Mouse (Mus musculus): ENCODE measurements around the gene Sntb2. TPM values are rescaled to one million over a fixed set of nuclear protein-coding genes. Genes with fewer than 3 reads are reported as not detected.
A peak's percentile ranks its signal among the peaks of the same experiment; 100 is the strongest.

Gene Sntb2
- polyA plus RNA-seq, 1 experiment: 14.4 TPM

GRCm38 (mm10) chr8:107035641-107036040 lies 100.1 kb downstream of the Sntb2 start:
- Histone ChIP-seq H3K4me1 (ENCODE audit: control insufficient read depth, insufficient read depth, low read length) (peaks cover 4% of the 10 kb centered on the region), H3K27ac (ENCODE audit: control insufficient read depth, insufficient read depth, low read depth, low read length) (no peak overlapping the region), H3K4me3 (ENCODE audit: control insufficient read depth, low read depth, low read length) (no peak overlapping the region), H3K36me3 (ENCODE audit: control insufficient read depth, insufficient read depth, low read length) (peaks cover 1% of the 10 kb centered on the region), H3K27me3 (ENCODE audit: control insufficient read depth, insufficient read depth, low read length) (no peaks in the 10 kb centered on the region)
- TF ChIP-seq CTCF (IDR thresholded peaks at IDR 0.05; ENCODE audit: control insufficient read depth, insufficient read depth, insufficient replicate concordance, low read depth, low read length) (no peak), POLR2A (IDR thresholded peaks at IDR 0.05; ENCODE audit: control insufficient read depth, low read depth, low read length) (no peak)

GRCm38 (mm10) chr8:107036626-107037025 lies 101.1 kb downstream of the Sntb2 start:
- peaks cover 4% of the 10 kb centered on the region for H3K4me1 ChIP-seq (ENCODE audit: control insufficient read depth, insufficient read depth, low read length)
- no peak overlapping the region for H3K4me3 ChIP-seq (ENCODE audit: control insufficient read depth, low read depth, low read length)
- no peak for TF ChIP-seq CTCF (IDR thresholded peaks at IDR 0.05; ENCODE audit: control insufficient read depth, insufficient read depth, insufficient replicate concordance, low read depth, low read length)
- no peak for TF ChIP-seq POLR2A (IDR thresholded peaks at IDR 0.05; ENCODE audit: control insufficient read depth, low read depth, low read length)
- no peak overlapping the region for H3K27ac ChIP-seq (ENCODE audit: control insufficient read depth, insufficient read depth, low read depth, low read length)
- peaks cover 1% of the 10 kb centered on the region for H3K36me3 ChIP-seq (ENCODE audit: control insufficient read depth, insufficient read depth, low read length)
- H3K27me3 ChIP-seq (ENCODE audit: control insufficient read depth, insufficient read depth, low read length): no peaks in the 10 kb centered on the region

- Histone ChIP-seq H3K36me3 (ENCODE audit: control insufficient read depth, insufficient read depth, low read length) (peaks cover 4% of the 10 kb centered on the region), H3K4me1 (ENCODE audit: control insufficient read depth, insufficient read depth, low read length) (no peaks in the 10 kb centered on the region), H3K27ac (ENCODE audit: control insufficient read depth, insufficient read depth, low read depth, low read length) (no peak overlapping the region), H3K4me3 (ENCODE audit: control insufficient read depth, low read depth, low read length) (no peak overlapping the region), H3K27me3 (ENCODE audit: control insufficient read depth, insufficient read depth, low read length) (no peaks in the 10 kb centered on the region)
- TF ChIP-seq CTCF (IDR thresholded peaks at IDR 0.05; ENCODE audit: control insufficient read depth, insufficient read depth, insufficient replicate concordance, low read depth, low read length): no peak
- TF ChIP-seq POLR2A (IDR thresholded peaks at IDR 0.05; ENCODE audit: control insufficient read depth, low read depth, low read length): no peak
These were observed 105.1 kb downstream of the Sntb2 start for GRCm38 (mm10) chr8:107040632-107041031.

DNA sequence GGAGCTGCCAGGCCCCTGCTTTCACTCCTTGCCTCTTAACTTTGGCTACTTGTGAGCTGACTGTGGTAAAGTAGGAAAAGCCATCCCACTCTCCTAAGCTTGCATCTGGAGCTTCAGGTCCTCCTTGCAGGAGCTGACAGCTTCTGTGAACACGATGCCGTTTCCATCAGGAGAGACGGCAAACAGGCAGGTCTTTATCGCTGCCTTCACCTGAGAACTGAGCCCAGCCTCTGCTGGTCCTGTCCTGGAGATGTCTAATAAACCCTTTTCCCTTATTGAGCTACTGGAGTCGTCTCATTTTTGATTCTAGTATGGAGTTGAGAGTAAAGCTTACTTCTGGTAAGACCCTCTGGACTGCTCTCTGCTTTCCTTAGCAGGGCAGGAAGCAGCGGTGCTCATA lies 109.9 kb downstream of the Sntb2 start:
- no peak overlapping the region for H3K4me3 ChIP-seq (ENCODE audit: control insufficient read depth, low read depth, low read length)
- TF ChIP-seq CTCF (IDR thresholded peaks at IDR 0.05; ENCODE audit: control insufficient read depth, insufficient read depth, insufficient replicate concordance, low read depth, low read length) (no peak), POLR2A (IDR thresholded peaks at IDR 0.05; ENCODE audit: control insufficient read depth, low read depth, low read length) (no peak)
- no peak overlapping the region for H3K27ac ChIP-seq (ENCODE audit: control insufficient read depth, insufficient read depth, low read depth, low read length)
- H3K27me3 ChIP-seq (ENCODE audit: control insufficient read depth, insufficient read depth, low read length): no peaks in the 10 kb centered on the region
- H3K36me3 ChIP-seq (ENCODE audit: control insufficient read depth, insufficient read depth, low read length): peaks cover 4% of the 10 kb centered on the region
- H3K4me1 ChIP-seq (ENCODE audit: control insufficient read depth, insufficient read depth, low read length): peaks cover 9% of the 10 kb centered on the region

GRCm38 (mm10) chr8:107046976-107047375 lies 111.4 kb downstream of the Sntb2 start:
- H3K27me3 ChIP-seq (ENCODE audit: control insufficient read depth, insufficient read depth, low read length): no peaks in the 10 kb centered on the region
- no peak overlapping the region for H3K27ac ChIP-seq (ENCODE audit: control insufficient read depth, insufficient read depth, low read depth, low read length)
- no peak for TF ChIP-seq CTCF (IDR thresholded peaks at IDR 0.05; ENCODE audit: control insufficient read depth, insufficient read depth, insufficient replicate concordance, low read depth, low read length)
- TF ChIP-seq POLR2A (IDR thresholded peaks at IDR 0.05; ENCODE audit: control insufficient read depth, low read depth, low read length): no peak
- peaks cover 9% of the 10 kb centered on the region for H3K4me1 ChIP-seq (ENCODE audit: control insufficient read depth, insufficient read depth, low read length)
- H3K36me3 ChIP-seq (ENCODE audit: control insufficient read depth, insufficient read depth, low read length): peaks cover 4% of the 10 kb centered on the region
- H3K4me3 ChIP-seq (ENCODE audit: control insufficient read depth, low read depth, low read length): no peak overlapping the region

GRCm38 (mm10) chr8:107048061-107048941 lies 112.8 kb downstream of the Sntb2 start, which contains the start of gene Pdf:
Pdf (minus strand) TSS chr8:107048614.
- Histone ChIP-seq H3K4me1 (ENCODE audit: control insufficient read depth, insufficient read depth, low read length) (peaks cover 9% of the 10 kb centered on the region), H3K4me3 (ENCODE audit: control insufficient read depth, low read depth, low read length) (peak within 1 kb of the TSS; percentile 88), H3K27ac (ENCODE audit: control insufficient read depth, insufficient read depth, low read depth, low read length) (peak within 1 kb of the TSS; percentile 78), H3K27me3 (ENCODE audit: control insufficient read depth, insufficient read depth, low read length) (no peaks in the 10 kb centered on the region), H3K36me3 (ENCODE audit: control insufficient read depth, insufficient read depth, low read length) (no peaks in the 10 kb centered on the region; the same call in 1 of the 2 replicates)
- TF ChIP-seq CTCF (IDR thresholded peaks at IDR 0.05; ENCODE audit: control insufficient read depth, insufficient read depth, insufficient replicate concordance, low read depth, low read length) (no peak; the same call in 1 of the 2 replicates), POLR2A (IDR thresholded peaks at IDR 0.05; ENCODE audit: control insufficient read depth, low read depth, low read length) (0 out of 2 replicates have a peak, but pooled peaks have one; percentile 12)

GRCm38 (mm10) chr8:107049480-107049879 lies 113.9 kb downstream of the Sntb2 start:
- no peaks in the 10 kb centered on the region for H3K27me3 ChIP-seq (ENCODE audit: control insufficient read depth, insufficient read depth, low read length)
- no peak overlapping the region for H3K27ac ChIP-seq (ENCODE audit: control insufficient read depth, insufficient read depth, low read depth, low read length)
- H3K36me3 ChIP-seq (ENCODE audit: control insufficient read depth, insufficient read depth, low read length): no peaks in the 10 kb centered on the region; the same call in 1 of the 2 replicates
- TF ChIP-seq CTCF (IDR thresholded peaks at IDR 0.05; ENCODE audit: control insufficient read depth, insufficient read depth, insufficient replicate concordance, low read depth, low read length) (no peak), POLR2A (IDR thresholded peaks at IDR 0.05; ENCODE audit: control insufficient read depth, low read depth, low read length) (no peak)
- H3K4me3 ChIP-seq (ENCODE audit: control insufficient read depth, low read depth, low read length): no peak overlapping the region
- peaks cover 9% of the 10 kb centered on the region for H3K4me1 ChIP-seq (ENCODE audit: control insufficient read depth, insufficient read depth, low read length)
